Mouse (Mus musculus) frontal cortex, adult (tissue): ENCODE measurements around the gene 2610507B11Rik.

Experiments used
- ATAC-seq: cut with Nextera tagmentation; 2 replicates; pipeline ENCODE4 v1.9.2; 2017; ENCODE audit warnings: mild to moderate bottlenecking, moderate library complexity, mixed read lengths; ENCODE audit not compliant: low TSS enrichment

The 2610507B11Rik gene

GRCm38 (mm10) chr11:78337040-78337439 is 75.5 kb downstream of the 2610507B11Rik start:
- ATAC-seq, result no peak
